Mouse (Mus musculus) urinary bladder, adult 2 months (tissue): ENCODE data around the gene Zyg11a. TPM values are rescaled to one million over a fixed set of nuclear protein-coding genes. Genes with fewer than 3 reads are reported as not detected.
"Not testable (repeated sequence)": the region's sequence is repeated elsewhere in the genome, so short reads cannot be mapped to it uniquely, and the experiment has no call there.

Source experiments
- DNase-seq: peaks from one replicate; pipeline ENCODE4 v3.0.0; 2022; ENCODE audit warnings: low spot score
- polyA plus RNA-seq: library from polyadenylated mRNA; depleted of rRNA; stranded (reverse); fragments of >200 nt; gene quantifications from 2 replicates; pipeline ENCODE4 v1.2.3, GENCODE M21; 2012; rRNA removed

Zyg11a gene
- polyA plus RNA-seq, 1 experiment: 0.18 TPM

GRCm38 (mm10) chr4:108144880-108145279 lies 73.0 kb downstream of the Zyg11a start, which contains the start of gene Scp2:
Gene Scp2, minus strand, starts transcription at chr4:108144998.
- DNase-seq: no peak

DNA sequence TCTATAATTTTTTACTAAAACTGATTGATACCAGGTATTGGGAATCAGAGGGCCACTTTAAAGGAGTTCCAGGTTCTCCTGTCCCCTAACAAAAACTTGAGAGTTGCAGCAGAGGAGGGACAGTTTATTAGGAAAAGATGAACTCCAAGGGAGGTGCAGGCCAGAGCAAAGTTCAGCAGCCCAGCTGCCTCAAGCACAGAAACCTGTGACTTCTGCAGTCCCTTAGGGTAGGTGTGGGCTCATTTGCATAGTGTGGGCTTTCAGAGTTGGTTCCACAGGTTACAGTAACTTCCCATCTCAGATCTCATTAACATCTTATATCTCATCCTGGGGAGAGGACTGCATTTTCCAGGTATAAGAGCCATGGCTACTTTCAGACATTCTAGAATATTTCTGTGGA lies 74.1 kb downstream of the Zyg11a start:
- no peak for DNase-seq

DNA sequence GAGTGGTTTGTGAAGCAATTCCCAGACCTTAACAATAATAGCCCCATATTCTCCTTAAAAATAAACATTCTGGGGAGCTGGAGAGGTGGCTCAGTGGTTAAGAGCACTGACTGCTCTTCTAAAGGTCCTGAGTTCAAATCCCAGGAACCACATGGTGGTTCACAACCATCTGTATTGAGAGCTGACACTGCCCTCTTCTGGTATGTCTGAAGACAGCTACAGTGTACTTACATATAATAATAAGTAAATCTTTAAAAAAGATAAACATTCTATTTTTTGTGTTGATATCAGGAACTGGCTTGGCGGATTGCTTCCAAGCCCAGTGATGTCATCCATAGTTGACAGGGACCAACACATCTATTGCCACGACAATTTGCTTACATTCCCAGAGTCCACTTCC lies 74.7 kb downstream of the Zyg11a start:
- DNase-seq: not testable (repeated sequence)

- no peak for DNase-seq
Measured at GRCm38 (mm10) chr4:108136938-108137337, 80.9 kb downstream of the Zyg11a start.

Other genes with a start within 250 kb of the Zyg11a start
- gene Slc1a7, start 249.7 kb downstream of the Zyg11a start, polyA plus RNA-seq: 1.4 and 1.6 TPM in 2 replicates
- 93.0 and 110 TPM in 2 replicates for gene Podn, start 121.6 kb downstream of the Zyg11a start, polyA plus RNA-seq
- gene Scp2, start 73.0 kb downstream of the Zyg11a start, polyA plus RNA-seq: 423 and 476 TPM in 2 replicates
- gene Echdc2, start 52.6 kb downstream of the Zyg11a start, polyA plus RNA-seq: 98.2 and 167 TPM in 2 replicates
- 15.3 and 17.4 TPM in 2 replicates for gene Zyg11b, start 83.0 kb upstream of the Zyg11a start, polyA plus RNA-seq
- 11.9 and 12.3 TPM in 2 replicates for gene Coa7, start 110.1 kb upstream of the Zyg11a start, polyA plus RNA-seq
- 0.15 TPM in 1 of 2 replicates, not detected in the other for gene Shisal2a, start 165.3 kb upstream of the Zyg11a start, polyA plus RNA-seq
- gene Gpx7, start 188.9 kb upstream of the Zyg11a start, polyA plus RNA-seq: 34.5 and 34.8 TPM in 2 replicates
- gene Tut4, start 241.4 kb upstream of the Zyg11a start, polyA plus RNA-seq: 37.9 and 44.8 TPM in 2 replicates